Mouse (Mus musculus): ENCODE measurements around the gene Mrpl14. TPM values are rescaled to one million over a fixed set of nuclear protein-coding genes. Genes with fewer than 3 reads are reported as not detected.

Mrpl14 gene
- polyA plus RNA-seq, 1 experiment from 2014 or later, result 129 TPM

DNA sequence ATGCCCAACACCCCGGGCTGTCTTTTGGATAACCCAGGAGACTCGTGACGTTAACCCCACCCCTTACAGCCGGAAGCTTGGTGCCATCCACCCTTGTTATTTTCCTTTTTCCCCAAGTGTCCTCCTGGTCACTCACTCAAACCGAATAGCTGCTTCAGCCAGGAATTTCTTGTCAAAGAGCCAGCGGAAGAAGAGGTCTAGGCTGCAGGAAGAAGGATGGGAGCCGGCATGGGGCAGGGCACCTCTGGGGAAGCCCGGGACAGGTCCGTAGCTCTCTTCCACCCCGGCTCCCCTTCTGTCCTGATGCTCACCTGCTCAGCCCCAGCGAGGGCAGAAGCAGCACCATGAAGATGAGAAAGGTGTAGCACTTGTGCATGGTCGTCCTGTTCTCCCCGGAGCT, 21.5 kb upstream of the Mrpl14 start:
- WGBS, result 95% methylated on average over 13 of the region's 13 CpGs
- Histone ChIP-seq H3K27me3 (ENCODE audit: control insufficient read depth, insufficient read depth, low read length) (no peaks in the 10 kb centered on the region), H3K4me2 (ENCODE audit: low read depth, low read length) (no peak overlapping the region), H3K4me3 (ENCODE audit: low read depth, low read length) (no peak overlapping the region), H3K9me3 (ENCODE audit: control insufficient read depth, low read length) (no peaks in the 10 kb centered on the region), H3K9ac (replicated peaks; ENCODE audit: low read depth, low read length) (no peak overlapping the region), H3K27ac (ENCODE audit: low read depth, low read length) (no peak overlapping the region), H3K4me1 (ENCODE audit: control insufficient read depth, insufficient read depth, low read length) (no peaks in the 10 kb centered on the region), H3K36me3 (ENCODE audit: control insufficient read depth, insufficient read depth, low read length) (peaks cover 37% of the 10 kb centered on the region)
- no peak for ATAC-seq (ENCODE audit: low read depth)

DNA sequence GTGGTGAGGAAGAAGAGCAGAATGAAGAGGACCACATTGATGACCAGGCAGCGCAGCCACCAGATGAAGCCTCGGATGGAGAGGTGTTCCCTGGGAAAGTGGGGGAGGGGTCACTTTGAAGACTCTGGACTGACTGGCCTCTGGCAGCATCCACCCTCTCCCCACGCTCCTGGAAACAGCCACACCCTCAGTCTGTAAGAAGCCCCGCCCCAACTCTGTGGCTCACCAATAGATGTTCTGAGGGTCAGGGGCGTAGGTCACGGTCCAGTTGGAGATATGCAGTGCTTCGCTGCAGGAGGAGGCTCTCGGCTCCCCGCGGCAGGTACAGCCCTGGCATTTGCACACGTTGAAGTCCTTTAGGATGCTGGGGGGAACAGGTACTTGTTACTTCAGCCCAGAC, 20.0 kb upstream of the Mrpl14 start:
- Histone ChIP-seq H3K4me2 (ENCODE audit: low read depth, low read length) (no peak overlapping the region), H3K27me3 (ENCODE audit: control insufficient read depth, insufficient read depth, low read length) (no peaks in the 10 kb centered on the region), H3K4me1 (ENCODE audit: control insufficient read depth, insufficient read depth, low read length) (no peaks in the 10 kb centered on the region), H3K36me3 (ENCODE audit: control insufficient read depth, insufficient read depth, low read length) (peaks cover 43% of the 10 kb centered on the region), H3K27ac (ENCODE audit: low read depth, low read length) (no peak overlapping the region), H3K9me3 (ENCODE audit: control insufficient read depth, low read length) (no peaks in the 10 kb centered on the region), H3K9ac (replicated peaks; ENCODE audit: low read depth, low read length) (no peak overlapping the region), H3K4me3 (ENCODE audit: low read depth, low read length) (no peak overlapping the region)
- no peak for ATAC-seq (ENCODE audit: low read depth)
- 83% methylated on average over 11 of the region's 11 CpGs for WGBS

DNA sequence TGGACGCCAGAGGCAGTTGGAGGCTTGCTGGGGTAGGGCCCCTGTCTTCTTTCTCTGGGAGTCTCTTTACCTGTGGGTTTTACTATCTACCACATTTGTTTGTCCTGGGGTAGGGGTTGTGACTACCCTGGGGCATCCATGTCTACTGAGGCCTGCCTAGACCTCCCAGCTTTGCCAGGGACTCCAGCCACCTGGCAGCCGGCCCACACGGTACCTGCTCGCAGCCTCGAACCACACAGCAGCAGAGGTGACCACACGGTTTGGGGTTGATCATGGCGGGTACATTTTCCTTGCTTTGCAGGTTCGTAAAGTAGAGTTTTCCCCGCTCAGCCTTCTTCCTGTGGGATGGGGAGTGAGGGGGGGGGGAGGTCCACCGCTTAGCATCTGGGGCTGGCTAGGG, 18.6 kb upstream of the Mrpl14 start:
- no peak overlapping the region for H3K27ac ChIP-seq (ENCODE audit: low read depth, low read length)
- no peaks in the 10 kb centered on the region for H3K9me3 ChIP-seq (ENCODE audit: control insufficient read depth, low read length)
- H3K36me3 ChIP-seq (ENCODE audit: control insufficient read depth, insufficient read depth, low read length), result peaks cover 48% of the 10 kb centered on the region
- H3K27me3 ChIP-seq (ENCODE audit: control insufficient read depth, insufficient read depth, low read length), result no peaks in the 10 kb centered on the region
- H3K4me2 ChIP-seq (ENCODE audit: low read depth, low read length), result no peak overlapping the region
- H3K4me3 ChIP-seq (ENCODE audit: low read depth, low read length), result no peak overlapping the region
- no peak for ATAC-seq (ENCODE audit: low read depth)
- no peak overlapping the region for H3K9ac ChIP-seq (replicated peaks; ENCODE audit: low read depth, low read length)
- no peaks in the 10 kb centered on the region for H3K4me1 ChIP-seq (ENCODE audit: control insufficient read depth, insufficient read depth, low read length)
- 92% methylated on average over 10 of the region's 10 CpGs for WGBS

DNA sequence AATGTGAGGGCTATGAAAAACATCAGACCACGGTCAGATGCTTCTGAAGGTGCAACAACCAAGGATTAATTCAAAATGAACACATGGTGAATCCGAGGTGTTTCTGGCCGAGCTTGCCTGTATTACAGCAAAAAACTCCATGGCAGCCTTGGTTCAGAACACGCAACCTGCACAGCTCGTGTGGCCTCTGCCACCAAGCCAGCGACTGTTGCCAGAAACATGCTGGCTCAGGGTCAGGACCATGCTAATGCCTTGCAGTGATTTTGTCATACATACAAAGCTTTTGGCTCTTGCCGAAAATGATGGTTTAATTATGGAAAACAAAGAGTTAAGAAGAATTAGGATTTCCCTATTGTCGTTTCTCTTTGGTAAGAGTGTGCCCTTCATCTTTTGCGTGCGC, 18.1 kb upstream of the Mrpl14 start:
- Histone ChIP-seq H3K4me3 (ENCODE audit: low read depth, low read length) (no peak overlapping the region), H3K27ac (ENCODE audit: low read depth, low read length) (no peak overlapping the region), H3K4me2 (ENCODE audit: low read depth, low read length) (no peak overlapping the region), H3K36me3 (ENCODE audit: control insufficient read depth, insufficient read depth, low read length) (peaks cover 53% of the 10 kb centered on the region), H3K4me1 (ENCODE audit: control insufficient read depth, insufficient read depth, low read length) (no peaks in the 10 kb centered on the region), H3K27me3 (ENCODE audit: control insufficient read depth, insufficient read depth, low read length) (no peaks in the 10 kb centered on the region), H3K9me3 (ENCODE audit: control insufficient read depth, low read length) (no peaks in the 10 kb centered on the region), H3K9ac (replicated peaks; ENCODE audit: low read depth, low read length) (no peak overlapping the region)
- ATAC-seq (ENCODE audit: low read depth), result no peak
- 96% methylated on average over 10 of the region's 10 CpGs for WGBS

DNA sequence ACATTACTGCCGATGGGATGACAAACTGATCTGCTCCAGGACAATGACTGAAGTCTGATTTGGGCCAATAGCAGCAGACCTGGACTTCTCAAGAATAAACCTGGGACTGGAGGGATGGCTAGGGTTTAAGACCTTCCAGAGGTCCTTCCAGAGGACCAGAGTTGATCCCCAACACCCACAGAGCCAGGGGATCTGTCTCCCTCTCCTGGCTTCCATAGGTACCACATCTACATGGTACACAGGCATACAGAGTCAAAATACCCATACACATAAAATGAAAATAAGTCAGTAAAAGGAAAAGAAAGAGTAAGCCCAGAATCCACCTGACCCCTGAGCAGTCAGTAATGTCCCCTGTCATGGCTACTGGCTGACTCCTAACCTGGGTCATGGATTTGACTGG, 14.3 kb upstream of the Mrpl14 start:
- WGBS, result 97% methylated on average over 1 of the region's 1 CpGs
- Histone ChIP-seq H3K4me2 (ENCODE audit: low read depth, low read length) (no peak overlapping the region), H3K27ac (ENCODE audit: low read depth, low read length) (no peak overlapping the region), H3K4me1 (ENCODE audit: control insufficient read depth, insufficient read depth, low read length) (no peaks in the 10 kb centered on the region), H3K9ac (replicated peaks; ENCODE audit: low read depth, low read length) (no peak overlapping the region), H3K9me3 (ENCODE audit: control insufficient read depth, low read length) (no peaks in the 10 kb centered on the region), H3K4me3 (ENCODE audit: low read depth, low read length) (no peak overlapping the region), H3K36me3 (ENCODE audit: control insufficient read depth, insufficient read depth, low read length) (peaks cover 59% of the 10 kb centered on the region), H3K27me3 (ENCODE audit: control insufficient read depth, insufficient read depth, low read length) (no peaks in the 10 kb centered on the region)
- ATAC-seq (ENCODE audit: low read depth), result no peak

DNA sequence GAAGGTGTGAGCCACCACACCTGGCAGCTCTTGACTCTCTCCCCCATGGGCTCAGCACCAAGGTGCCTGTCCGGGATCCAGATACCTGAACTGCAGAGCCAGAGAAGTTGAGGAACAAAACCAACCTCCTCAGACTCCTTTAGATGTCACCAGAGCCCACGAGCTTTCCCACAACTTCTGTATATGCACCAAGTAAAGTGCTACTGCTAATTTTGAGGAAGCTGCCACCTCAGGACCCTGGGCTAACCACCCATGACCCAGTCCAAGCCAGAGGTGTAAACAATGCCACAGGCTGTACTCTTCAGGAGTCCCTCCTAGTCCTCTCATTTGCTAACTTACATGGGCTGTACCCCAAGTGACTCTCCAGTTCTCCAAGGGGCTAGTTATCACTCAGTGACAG, 13.5 kb upstream of the Mrpl14 start:
- H3K4me3 ChIP-seq (ENCODE audit: low read depth, low read length), result no peak overlapping the region
- peaks cover 64% of the 10 kb centered on the region for H3K36me3 ChIP-seq (ENCODE audit: control insufficient read depth, insufficient read depth, low read length)
- H3K27me3 ChIP-seq (ENCODE audit: control insufficient read depth, insufficient read depth, low read length), result no peaks in the 10 kb centered on the region
- no peaks in the 10 kb centered on the region for H3K9me3 ChIP-seq (ENCODE audit: control insufficient read depth, low read length)
- 95% methylated on average over 2 of the region's 2 CpGs for WGBS
- H3K4me1 ChIP-seq (ENCODE audit: control insufficient read depth, insufficient read depth, low read length), result no peaks in the 10 kb centered on the region
- no peak for ATAC-seq (ENCODE audit: low read depth)
- H3K4me2 ChIP-seq (ENCODE audit: low read depth, low read length), result no peak overlapping the region
- H3K9ac ChIP-seq (replicated peaks; ENCODE audit: low read depth, low read length), result no peak overlapping the region
- H3K27ac ChIP-seq (ENCODE audit: low read depth, low read length), result no peak overlapping the region

DNA sequence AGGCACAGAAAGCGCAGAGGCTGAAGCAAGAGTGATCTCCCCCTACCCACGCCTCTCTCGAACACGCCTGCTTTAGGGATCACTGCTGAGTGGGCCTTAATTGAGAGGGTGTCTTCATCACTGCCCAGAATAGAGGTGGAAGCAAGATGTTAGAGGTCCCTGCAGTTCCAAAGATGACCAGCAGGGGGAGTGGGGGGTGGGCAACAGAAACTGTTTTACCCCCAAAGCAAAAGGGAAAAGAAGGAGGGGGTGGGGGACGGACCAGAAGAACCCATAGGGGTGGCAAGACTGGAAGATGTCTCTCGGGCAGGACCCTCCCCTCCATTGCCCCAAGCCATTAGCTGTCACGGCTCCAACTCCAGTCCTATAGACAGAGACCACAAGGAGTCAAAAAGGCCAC, 8.0 kb upstream of the Mrpl14 start:
- Histone ChIP-seq H3K27ac (ENCODE audit: low read depth, low read length) (no peak overlapping the region), H3K4me3 (ENCODE audit: low read depth, low read length) (no peak overlapping the region), H3K27me3 (ENCODE audit: control insufficient read depth, insufficient read depth, low read length) (no peaks in the 10 kb centered on the region), H3K36me3 (ENCODE audit: control insufficient read depth, insufficient read depth, low read length) (peaks cover 34% of the 10 kb centered on the region), H3K9me3 (ENCODE audit: control insufficient read depth, low read length) (no peaks in the 10 kb centered on the region), H3K4me1 (ENCODE audit: control insufficient read depth, insufficient read depth, low read length) (peaks cover 7% of the 10 kb centered on the region), H3K9ac (replicated peaks; ENCODE audit: low read depth, low read length) (no peak overlapping the region), H3K4me2 (ENCODE audit: low read depth, low read length) (no peak overlapping the region)
- ATAC-seq (ENCODE audit: low read depth), result no peak
- 34% methylated on average over 7 of the region's 7 CpGs for WGBS

DNA sequence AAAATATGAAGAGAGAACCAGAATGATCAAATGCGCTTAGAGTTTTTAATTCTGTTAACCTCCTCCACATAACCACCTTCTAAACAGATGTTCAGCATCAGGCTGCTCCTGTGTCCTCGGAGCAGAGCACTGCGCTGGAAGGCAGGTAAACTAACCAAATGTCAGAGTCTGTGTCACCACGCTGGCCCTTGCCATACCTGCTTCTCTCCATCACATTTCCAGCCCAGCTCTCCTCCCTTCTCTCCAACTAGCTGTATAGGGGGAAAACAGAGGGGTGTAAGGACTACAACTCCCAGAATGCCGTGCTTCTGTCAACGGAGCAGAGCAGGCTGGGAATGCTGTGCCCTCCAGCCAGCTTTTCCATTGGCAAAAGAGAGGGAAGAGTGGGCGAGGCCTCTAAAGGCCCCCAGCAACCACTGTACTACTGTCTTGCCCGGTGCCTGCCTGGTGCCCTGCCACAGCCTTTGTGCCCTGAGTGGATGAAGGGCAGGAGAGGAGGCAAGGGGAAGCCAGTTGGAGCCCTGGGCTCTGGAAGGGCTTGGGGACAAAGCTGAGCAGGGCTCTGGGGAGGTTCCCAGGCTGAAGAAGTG, 5.6 kb upstream of the Mrpl14 start:
- Histone ChIP-seq H3K4me1 (ENCODE audit: control insufficient read depth, insufficient read depth, low read length) (peaks cover 15% of the 10 kb centered on the region), H3K4me3 (ENCODE audit: low read depth, low read length) (peak overlapping the region; percentile 13; the same call in 1 of the 2 replicates), H3K36me3 (ENCODE audit: control insufficient read depth, insufficient read depth, low read length) (peaks cover 21% of the 10 kb centered on the region), H3K27me3 (ENCODE audit: control insufficient read depth, insufficient read depth, low read length) (no peaks in the 10 kb centered on the region), H3K9ac (replicated peaks; ENCODE audit: low read depth, low read length) (peak overlapping the region; percentile 51), H3K27ac (ENCODE audit: low read depth, low read length) (peak overlapping the region; percentile 78), H3K9me3 (ENCODE audit: control insufficient read depth, low read length) (no peaks in the 10 kb centered on the region), H3K4me2 (ENCODE audit: low read depth, low read length) (peak overlapping the region; percentile 38)
- 51% methylated on average over 8 of the region's 8 CpGs for WGBS
- peak; percentile 80 for ATAC-seq (ENCODE audit: low read depth)

DNA sequence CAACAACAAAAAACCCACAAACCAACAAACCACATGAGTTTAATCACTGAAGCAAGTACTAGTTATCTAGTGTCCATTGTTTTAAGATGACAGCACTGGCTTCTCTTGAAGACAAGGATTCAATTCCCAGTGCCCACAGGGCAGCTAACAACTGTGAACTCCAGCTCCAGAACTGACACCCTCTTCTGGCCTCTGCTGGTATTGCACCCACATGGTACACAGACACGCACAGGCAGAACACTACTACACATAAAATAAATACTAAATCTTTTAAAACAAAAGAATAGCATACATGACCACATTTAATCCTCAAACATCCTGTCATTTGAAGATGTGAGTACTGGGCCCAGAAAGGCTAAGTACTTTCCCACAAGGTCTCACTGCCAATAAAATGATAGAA, 4.5 kb upstream of the Mrpl14 start:
- Histone ChIP-seq H3K4me1 (ENCODE audit: control insufficient read depth, insufficient read depth, low read length) (peaks cover 15% of the 10 kb centered on the region), H3K27ac (ENCODE audit: low read depth, low read length) (no peak overlapping the region), H3K36me3 (ENCODE audit: control insufficient read depth, insufficient read depth, low read length) (peaks cover 12% of the 10 kb centered on the region), H3K27me3 (ENCODE audit: control insufficient read depth, insufficient read depth, low read length) (no peaks in the 10 kb centered on the region), H3K4me3 (ENCODE audit: low read depth, low read length) (no peak overlapping the region), H3K9me3 (ENCODE audit: control insufficient read depth, low read length) (no peaks in the 10 kb centered on the region), H3K4me2 (ENCODE audit: low read depth, low read length) (no peak overlapping the region), H3K9ac (replicated peaks; ENCODE audit: low read depth, low read length) (no peak overlapping the region)
- WGBS, result 95% methylated on average over 1 of the region's 1 CpGs
- no peak for ATAC-seq (ENCODE audit: low read depth)
